Mouse (Mus musculus) CH12.LX (cell line): Measurements from ENCODE around the gene Gm14085.

Source experiments
- CHD1 ChIP-seq: IDR thresholded peaks from 2 replicates; pipeline ENCODE4 v1.6.1; 2012; ENCODE audit warnings: low read depth, low read length, improper control_type of control experiment, inconsistent platforms
- CTCF ChIP-seq, 2 experiments: IDR thresholded peaks in 1 of 2; conservative IDR thresholded peaks in 1 of 2; 2 replicates each; pipeline ENCODE4 v1.5.1; 2011 to 2012; ENCODE audit warnings: low read depth in 2 of 2, low read length in 2 of 2, improper control_type of control experiment in 1 of 2, inconsistent platforms in 1 of 2, mild to moderate bottlenecking in 1 of 2, moderate library complexity in 1 of 2
- EP300 ChIP-seq: IDR thresholded peaks from 2 replicates; pipeline ENCODE4 v1.6.1; 2011; ENCODE audit warnings: low read length, improper control_type of control experiment
- GABPA ChIP-seq: IDR thresholded peaks from 2 replicates; pipeline ENCODE4 v1.6.1; 2012; ENCODE audit warnings: low read depth, low read length, improper control_type of control experiment, inconsistent platforms; ENCODE audit not compliant: insufficient replicate concordance
- MAFK ChIP-seq: IDR thresholded peaks from 2 replicates; pipeline ENCODE4 v1.6.1; 2011; ENCODE audit warnings: low read length, improper control_type of control experiment; ENCODE audit not compliant: insufficient replicate concordance
- NELFE ChIP-seq: IDR thresholded peaks from 2 replicates; pipeline ENCODE4 v1.6.1; 2011; ENCODE audit warnings: low read depth, low read length, improper control_type of control experiment
- PAX5 ChIP-seq: IDR thresholded peaks from 2 replicates; pipeline ENCODE4 v1.6.1; 2012; ENCODE audit warnings: low read length, inconsistent platforms, mixed read lengths
- POLR2A ChIP-seq: IDR thresholded peaks from 2 replicates; pipeline ENCODE4 v1.6.1; 2011; ENCODE audit warnings: low read depth, mild to moderate bottlenecking, improper control_type of control experiment, low read length
- RAD21 ChIP-seq: IDR thresholded peaks from 2 replicates; pipeline ENCODE4 v1.6.1; 2011; ENCODE audit warnings: low read depth, mild to moderate bottlenecking, low read length, improper control_type of control experiment, moderate library complexity
- RCOR1 ChIP-seq: conservative IDR thresholded peaks from 2 replicates; pipeline ENCODE4 v1.6.1; 2012; ENCODE audit warnings: low read depth, mild to moderate bottlenecking, inconsistent platforms, low read length, improper control_type of control experiment
- UBTF ChIP-seq: IDR thresholded peaks from 2 replicates; pipeline ENCODE4 v1.6.1; 2012; ENCODE audit warnings: low read depth, mild to moderate bottlenecking, inconsistent platforms, low read length, improper control_type of control experiment, moderate library complexity
- ZC3H11A ChIP-seq: IDR thresholded peaks from 2 replicates; pipeline ENCODE4 v1.6.1; 2012; ENCODE audit warnings: low read depth, mild to moderate bottlenecking, inconsistent platforms, low read length, improper control_type of control experiment
- ZMIZ1 ChIP-seq: IDR thresholded peaks from 2 replicates; pipeline ENCODE4 v1.6.1; 2012; ENCODE audit warnings: low read depth, mild to moderate bottlenecking, inconsistent platforms, low read length, improper control_type of control experiment

DNA sequence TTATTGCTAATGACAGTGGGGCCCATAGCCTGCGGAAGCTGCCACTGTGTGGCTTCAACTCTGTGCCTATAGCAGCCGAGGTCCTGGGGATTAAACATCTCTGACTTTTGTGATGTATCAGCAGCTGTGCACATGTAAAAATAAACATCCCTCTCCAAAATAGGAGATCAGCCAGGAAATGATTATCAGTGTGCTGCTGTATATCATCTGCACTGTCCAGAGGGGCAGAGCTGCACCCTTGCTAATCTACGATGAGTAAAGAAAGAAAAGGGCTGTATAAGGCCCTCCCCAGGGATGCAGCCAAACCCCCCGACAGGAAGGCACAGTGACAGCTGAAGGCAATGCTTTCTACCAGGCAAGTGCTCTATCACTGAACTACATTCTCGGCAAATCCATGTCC is 91.6 kb downstream of the Gm14085 start:
- TF ChIP-seq RAD21 (no peak), PAX5 (no peak), ZMIZ1 (no peak), POLR2A (no peak), CHD1 (no peak), GABPA (no peak), UBTF (no peak), MAFK (no peak), ZC3H11A (no peak), CTCF (conservative IDR thresholded peaks at IDR 0.05 in 1 of 2, IDR thresholded peaks at IDR 0.05 in 1 of 2; ENCODE audit: low read depth in 2 of 2, low read length in 2 of 2) (no peak), NELFE (no peak), EP300 (no peak), RCOR1 (no peak)
